Mouse (Mus musculus) brain, embryonic 14.5 days (tissue): ENCODE measurements at regions not wholly inside any gene's neighbourhood (a gene's known extent, or its start where the extent isn't known, plus 50 kb on each side); places are given as distances from the start of the nearest gene placed in this dataset.

ENCODE experiments used
- CTCF ChIP-seq: fragments of 200-500 bp; IDR thresholded peaks from 2 replicates; pipeline ENCODE4 v1.5.1; 2012; ENCODE audit warnings: inconsistent platforms, mild to moderate bottlenecking, moderate library complexity, borderline replicate concordance; ENCODE audit not compliant: insufficient read depth, insufficient read length; ENCODE audit errors: extremely low read depth
- POLR2A ChIP-seq: fragments of 200-500 bp; IDR thresholded peaks from 2 replicates; pipeline ENCODE4 v1.6.1; 2012; ENCODE audit warnings: mild to moderate bottlenecking, inconsistent platforms, borderline replicate concordance; ENCODE audit not compliant: poor library complexity, insufficient read depth, insufficient read length, severe bottlenecking; ENCODE audit errors: extremely low read depth

- no peak for TF ChIP-seq CTCF
- TF ChIP-seq POLR2A, result no peak
Measured at GRCm38 (mm10) chr3:45645856-45646450, 267.8 kb downstream of the Pcdh10 start.
